Mouse (Mus musculus): ENCODE results near the gene Col4a2. TPM values are rescaled to one million over a fixed set of nuclear protein-coding genes. Genes with fewer than 3 reads are reported as not detected.

Gene Col4a2
- polyA plus RNA-seq, 1 experiment from 2014 or later = 58.8 TPM

DNA sequence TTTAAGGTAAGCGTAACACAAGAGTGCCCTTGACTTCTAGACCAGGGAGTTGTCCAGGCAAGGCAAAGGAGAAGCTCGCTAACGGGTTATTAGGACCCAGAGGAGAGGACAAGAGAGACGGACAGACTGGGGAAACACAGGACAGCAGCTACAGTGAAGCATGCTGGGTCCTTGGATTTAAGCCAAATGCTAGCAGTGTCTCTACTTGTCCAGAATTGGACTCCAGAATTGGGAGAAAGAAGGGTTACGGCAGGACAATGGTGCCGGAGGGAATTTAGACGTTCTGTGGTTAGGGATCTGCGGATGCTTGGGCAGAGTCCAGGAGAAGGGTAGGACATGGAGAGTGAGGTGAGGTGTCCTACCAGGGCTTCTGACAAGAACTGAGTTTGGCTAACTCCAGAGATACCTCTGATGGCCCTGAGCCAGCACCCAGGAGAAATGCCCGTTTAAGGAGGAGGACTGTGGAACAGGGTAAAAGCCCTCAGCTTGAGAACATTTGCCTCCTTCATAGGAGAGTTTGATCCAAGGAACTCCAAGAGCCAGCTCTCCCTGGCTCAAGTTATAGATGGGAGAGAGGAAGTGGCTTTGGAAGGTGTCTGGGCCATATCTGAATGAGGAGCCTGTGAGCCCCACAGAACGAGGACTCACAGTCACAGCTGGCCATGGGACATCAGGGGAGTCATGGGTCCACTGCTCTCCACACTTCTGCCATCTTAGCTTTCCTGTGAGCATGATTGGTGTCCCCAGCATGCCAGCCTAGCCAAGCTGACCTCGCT, 76.9 kb downstream of the Col4a2 start:
- Histone ChIP-seq H3K36me3 (0 out of 2 replicates have a peak, but pooled peaks cover 5% of the 10 kb centered on the region), H3K4me2 (no peak overlapping the region), H3K9me3 (0 out of 2 replicates have a peak, but pooled peaks cover 6% of the 10 kb centered on the region), H3K4me1 (peaks cover 40% of the 10 kb centered on the region), H3K4me3 (no peak overlapping the region), H3K27me3 (no peaks in the 10 kb centered on the region), H3K27ac (no peak overlapping the region), H3K9ac (no peak overlapping the region)
- ATAC-seq (ENCODE audit: insufficient number of reproducible peaks, insufficient read depth, low FRiP score, low TSS enrichment, low read depth) = no peak
- WGBS = 85% methylated on average over 11 of the region's 11 CpGs

DNA sequence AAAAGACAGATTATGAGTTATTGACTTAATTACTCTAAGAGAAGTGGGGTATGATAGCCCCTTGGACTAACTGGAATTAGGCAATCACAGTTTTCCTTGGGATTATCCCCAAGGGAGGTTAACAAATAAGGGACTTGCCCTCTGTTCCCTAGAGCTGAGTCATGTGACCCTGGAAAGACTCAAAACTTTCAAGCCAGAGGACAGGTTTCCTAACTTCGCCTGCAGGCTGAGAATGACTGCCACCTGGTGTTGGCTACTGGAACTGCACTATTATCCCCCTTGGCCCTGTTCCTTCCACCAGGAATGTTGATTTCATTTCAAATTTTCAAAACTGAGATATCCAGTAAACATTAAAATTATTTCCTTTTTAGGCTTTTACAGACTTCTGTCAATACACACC, 80.1 kb downstream of the Col4a2 start:
- no peak for ATAC-seq (ENCODE audit: insufficient number of reproducible peaks, insufficient read depth, low FRiP score, low TSS enrichment, low read depth)
- Histone ChIP-seq H3K27me3 (no peaks in the 10 kb centered on the region), H3K27ac (peak overlapping the region; percentile 83), H3K4me2 (no peak overlapping the region), H3K9me3 (0 out of 2 replicates have a peak, but pooled peaks cover 6% of the 10 kb centered on the region), H3K9ac (no peak overlapping the region), H3K36me3 (0 out of 2 replicates have a peak, but pooled peaks cover 7% of the 10 kb centered on the region), H3K4me3 (no peak overlapping the region), H3K4me1 (peaks cover 26% of the 10 kb centered on the region)
- WGBS = 4% methylated on average over 1 of the region's 1 CpGs

DNA sequence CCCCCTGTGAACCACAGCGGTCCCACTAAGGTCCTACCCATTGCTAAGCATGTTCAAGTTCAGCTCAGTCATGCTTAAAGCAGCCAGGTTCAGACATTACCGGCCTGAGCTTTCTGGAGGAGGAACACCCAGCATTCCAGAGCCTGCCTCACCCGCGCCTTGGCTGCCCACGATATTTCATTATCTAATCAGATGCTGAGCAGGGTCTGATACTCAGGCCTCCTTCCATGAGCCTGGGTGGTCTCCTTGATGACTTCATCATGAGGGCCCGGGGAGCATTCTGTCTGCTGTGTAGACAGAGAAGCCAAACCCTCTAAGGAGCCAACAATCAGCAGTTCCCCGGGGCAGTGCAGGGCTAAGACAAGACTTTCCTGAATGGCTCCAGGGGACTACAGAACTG, 80.6 kb downstream of the Col4a2 start:
- Histone ChIP-seq H3K36me3 (0 out of 2 replicates have a peak, but pooled peaks cover 7% of the 10 kb centered on the region), H3K4me2 (0 out of 2 replicates have a peak overlapping the region, but pooled peaks have one; percentile 19), H3K9me3 (0 out of 2 replicates have a peak, but pooled peaks cover 6% of the 10 kb centered on the region), H3K4me3 (no peak overlapping the region), H3K27ac (peak overlapping the region; percentile 83), H3K9ac (no peak overlapping the region), H3K27me3 (no peaks in the 10 kb centered on the region), H3K4me1 (peaks cover 26% of the 10 kb centered on the region)
- peak; percentile 34; the same call in 1 of the 2 replicates for ATAC-seq (ENCODE audit: insufficient number of reproducible peaks, insufficient read depth, low FRiP score, low TSS enrichment, low read depth)
- 24% methylated on average over 7 of the region's 7 CpGs for WGBS

DNA sequence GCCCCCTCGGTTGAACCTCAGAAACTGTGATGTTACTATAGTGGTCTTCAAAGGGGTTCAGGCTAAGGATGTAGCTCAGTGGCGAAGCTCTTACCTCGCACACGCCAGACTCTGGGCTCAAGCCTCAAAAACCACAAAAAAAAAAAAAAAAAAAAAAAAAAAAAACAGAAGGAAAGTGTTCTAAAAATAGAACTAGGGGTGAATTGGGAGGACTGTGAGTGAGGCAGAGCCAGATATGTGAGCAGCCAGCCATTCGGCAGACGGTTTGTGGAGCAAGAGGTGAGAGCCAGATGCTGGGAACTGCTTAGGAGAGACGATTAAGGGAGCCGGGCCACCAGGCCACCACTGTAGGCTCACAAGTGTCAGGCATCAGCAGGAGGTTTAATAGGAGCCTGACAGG, 81.0 kb downstream of the Col4a2 start:
- H3K4me3 ChIP-seq = no peak overlapping the region
- peaks cover 26% of the 10 kb centered on the region for H3K4me1 ChIP-seq
- ATAC-seq (ENCODE audit: insufficient number of reproducible peaks, insufficient read depth, low FRiP score, low TSS enrichment, low read depth) = no peak
- H3K4me2 ChIP-seq = 0 out of 2 replicates have a peak overlapping the region, but pooled peaks have one; percentile 19
- H3K9ac ChIP-seq = no peak overlapping the region
- H3K27ac ChIP-seq = peak overlapping the region; percentile 83
- 0 out of 2 replicates have a peak, but pooled peaks cover 6% of the 10 kb centered on the region for H3K9me3 ChIP-seq
- no peaks in the 10 kb centered on the region for H3K27me3 ChIP-seq
- H3K36me3 ChIP-seq = 0 out of 2 replicates have a peak, but pooled peaks cover 7% of the 10 kb centered on the region
- 15% methylated on average over 8 of the region's 8 CpGs for WGBS

DNA sequence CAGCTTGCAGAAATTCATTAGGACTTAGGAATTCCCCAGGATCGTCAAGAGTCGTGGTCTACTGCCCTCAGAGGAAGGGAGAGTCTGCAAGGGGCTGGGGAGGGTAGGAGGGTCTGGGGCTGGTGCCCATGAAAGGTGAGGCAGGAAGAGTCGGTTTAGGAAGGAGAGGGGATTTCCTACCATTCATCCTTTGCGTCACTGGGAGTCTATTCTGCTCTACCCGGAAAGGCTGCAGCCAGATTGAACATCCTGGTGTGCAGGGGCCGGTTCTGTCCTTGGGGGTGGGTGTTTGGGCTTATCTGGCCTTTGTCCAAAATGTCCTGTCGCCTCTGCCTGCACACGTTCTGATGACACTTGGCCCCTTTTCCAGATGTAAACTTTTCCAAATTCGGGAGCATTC, 82.2 kb downstream of the Col4a2 start:
- Histone ChIP-seq H3K4me3 (no peak overlapping the region), H3K9ac (no peak overlapping the region), H3K27ac (no peak overlapping the region), H3K9me3 (0 out of 2 replicates have a peak, but pooled peaks cover 6% of the 10 kb centered on the region), H3K4me1 (peaks cover 31% of the 10 kb centered on the region), H3K4me2 (no peak overlapping the region), H3K27me3 (no peaks in the 10 kb centered on the region), H3K36me3 (0 out of 2 replicates have a peak, but pooled peaks cover 7% of the 10 kb centered on the region)
- 73% methylated on average over 9 of the region's 9 CpGs for WGBS
- no peak for ATAC-seq (ENCODE audit: insufficient number of reproducible peaks, insufficient read depth, low FRiP score, low TSS enrichment, low read depth)

DNA sequence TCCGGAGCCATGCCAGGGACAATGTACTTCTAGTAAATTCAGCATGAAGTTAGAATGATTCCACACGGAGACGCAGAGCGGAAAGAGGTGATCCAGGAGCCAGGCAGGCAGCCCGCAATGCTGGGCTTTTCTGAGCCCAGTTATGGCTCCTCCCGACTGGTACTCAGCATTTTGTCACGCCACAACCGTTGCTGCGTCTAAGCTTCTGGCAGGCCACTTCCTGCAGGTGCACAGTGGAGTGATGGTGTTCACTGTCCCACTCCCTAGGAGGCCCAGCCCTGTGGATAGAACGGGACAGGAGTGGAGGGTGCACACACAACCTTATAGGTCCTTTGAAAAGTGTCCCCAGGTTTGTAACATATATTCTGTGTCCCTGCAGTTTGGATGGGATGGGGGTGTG, 83.0 kb downstream of the Col4a2 start:
- Histone ChIP-seq H3K36me3 (0 out of 2 replicates have a peak, but pooled peaks cover 7% of the 10 kb centered on the region), H3K4me3 (no peak overlapping the region), H3K9me3 (0 out of 2 replicates have a peak, but pooled peaks cover 6% of the 10 kb centered on the region), H3K27me3 (no peaks in the 10 kb centered on the region), H3K9ac (no peak overlapping the region), H3K4me2 (no peak overlapping the region), H3K27ac (no peak overlapping the region; the same call in 1 of the 2 replicates), H3K4me1 (peaks cover 39% of the 10 kb centered on the region)
- no peak for ATAC-seq (ENCODE audit: insufficient number of reproducible peaks, insufficient read depth, low FRiP score, low TSS enrichment, low read depth)
- 79% methylated on average over 10 of the region's 10 CpGs for WGBS

DNA sequence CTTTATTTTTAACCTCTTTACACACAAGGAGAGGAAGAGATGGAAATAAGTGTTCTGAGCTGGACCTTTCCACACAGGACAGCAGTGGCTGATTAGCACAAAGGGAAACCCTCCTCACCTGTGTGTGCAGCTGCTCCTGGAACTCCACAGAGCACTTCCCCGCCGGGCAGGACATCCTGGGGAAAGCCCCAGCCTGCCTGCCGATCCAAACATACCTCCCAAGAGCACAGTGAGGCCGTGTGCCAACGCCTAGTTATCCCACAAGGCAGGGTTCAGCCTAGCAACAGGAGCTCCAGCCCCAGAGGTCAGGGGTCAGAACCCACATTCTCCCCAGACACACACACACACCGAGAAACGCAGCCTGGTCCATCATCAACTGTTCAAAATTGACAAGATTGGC, 83.5 kb downstream of the Col4a2 start:
- Histone ChIP-seq H3K4me3 (no peak overlapping the region), H3K4me1 (peaks cover 40% of the 10 kb centered on the region), H3K9ac (no peak overlapping the region), H3K9me3 (0 out of 2 replicates have a peak, but pooled peaks cover 6% of the 10 kb centered on the region), H3K27ac (no peak overlapping the region), H3K36me3 (peaks cover 10% of the 10 kb centered on the region), H3K27me3 (no peaks in the 10 kb centered on the region), H3K4me2 (no peak overlapping the region)
- WGBS = 70% methylated on average over 7 of the region's 7 CpGs
- ATAC-seq (ENCODE audit: insufficient number of reproducible peaks, insufficient read depth, low FRiP score, low TSS enrichment, low read depth) = no peak

DNA sequence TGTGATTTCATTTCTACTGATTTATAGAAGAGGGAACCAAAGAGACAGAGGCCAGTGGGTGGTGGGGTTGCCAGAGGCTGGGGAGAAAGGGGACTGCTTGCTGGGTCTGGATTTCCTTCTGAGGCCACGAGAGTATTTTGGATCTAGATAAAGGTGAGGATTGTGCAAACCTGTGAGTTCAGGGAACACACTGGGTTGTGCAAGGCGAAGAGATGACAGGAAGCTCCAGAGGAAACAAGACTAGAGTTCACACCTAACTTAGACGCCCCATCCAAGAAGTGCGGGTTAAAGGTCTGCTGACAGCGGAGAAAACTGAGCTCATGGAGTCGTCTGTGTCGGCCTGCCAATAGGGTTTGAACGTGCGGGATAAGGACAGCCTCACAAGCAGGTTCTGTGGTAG, 84.5 kb downstream of the Col4a2 start:
- H3K4me3 ChIP-seq = no peak overlapping the region
- ATAC-seq (ENCODE audit: insufficient number of reproducible peaks, insufficient read depth, low FRiP score, low TSS enrichment, low read depth) = no peak
- no peak overlapping the region for H3K4me2 ChIP-seq
- H3K27ac ChIP-seq = no peak overlapping the region
- H3K9ac ChIP-seq = no peak overlapping the region
- H3K36me3 ChIP-seq = peaks cover 12% of the 10 kb centered on the region
- H3K27me3 ChIP-seq = no peaks in the 10 kb centered on the region
- 0 out of 2 replicates have a peak, but pooled peaks cover 2% of the 10 kb centered on the region for H3K9me3 ChIP-seq
- WGBS = 84% methylated on average over 9 of the region's 9 CpGs
- peaks cover 40% of the 10 kb centered on the region for H3K4me1 ChIP-seq

DNA sequence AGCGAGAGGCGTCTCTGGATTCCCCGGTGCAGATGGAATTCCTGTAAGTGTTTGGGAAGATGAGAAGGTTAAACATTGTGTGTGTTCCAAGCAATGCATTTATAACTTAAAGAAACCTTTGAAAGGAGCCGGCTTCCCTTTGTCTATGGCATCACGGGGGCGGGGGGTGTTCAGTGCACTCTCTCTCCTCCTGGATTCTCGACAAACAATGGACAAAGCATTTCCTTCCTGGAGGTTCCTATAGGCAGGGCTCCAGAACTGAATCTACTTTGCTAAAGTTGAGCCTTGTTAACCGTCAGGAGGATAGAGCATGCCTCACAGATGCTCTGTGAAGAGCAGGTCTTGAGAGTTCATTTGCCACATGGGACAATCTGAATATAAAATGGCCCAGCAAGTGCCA, 87.1 kb downstream of the Col4a2 start:
- no peak overlapping the region for H3K4me3 ChIP-seq
- ATAC-seq (ENCODE audit: insufficient number of reproducible peaks, insufficient read depth, low FRiP score, low TSS enrichment, low read depth) = no peak
- H3K27me3 ChIP-seq = no peaks in the 10 kb centered on the region
- no peaks in the 10 kb centered on the region for H3K9me3 ChIP-seq
- H3K36me3 ChIP-seq = peaks cover 30% of the 10 kb centered on the region
- H3K9ac ChIP-seq = no peak overlapping the region
- H3K4me2 ChIP-seq = no peak overlapping the region
- peak overlapping the region; percentile 24 for H3K27ac ChIP-seq
- peaks cover 20% of the 10 kb centered on the region for H3K4me1 ChIP-seq
- WGBS = 29% methylated on average over 8 of the region's 8 CpGs

DNA sequence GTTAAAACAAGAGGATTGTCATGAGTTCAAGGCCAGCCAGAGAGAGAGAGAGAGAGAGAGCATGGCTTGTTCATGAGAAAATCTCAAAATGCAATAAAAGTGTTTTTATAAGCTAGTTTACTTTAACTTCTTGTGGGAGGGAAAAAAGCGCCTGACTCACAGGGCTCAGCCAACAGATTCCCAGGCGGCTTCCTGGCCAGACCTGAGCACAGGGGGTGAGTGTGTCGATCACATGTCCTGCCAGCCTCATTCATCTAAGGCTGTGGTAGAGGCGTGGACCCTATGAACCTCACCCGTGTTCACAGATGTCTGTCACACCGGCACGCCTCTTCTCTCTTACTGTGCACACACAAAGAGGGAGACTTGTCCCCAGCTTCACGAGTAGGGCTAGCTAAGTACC, 87.6 kb downstream of the Col4a2 start:
- H3K27me3 ChIP-seq = no peaks in the 10 kb centered on the region
- no peak overlapping the region for H3K4me3 ChIP-seq
- WGBS = 75% methylated on average over 8 of the region's 8 CpGs
- peaks cover 24% of the 10 kb centered on the region for H3K4me1 ChIP-seq
- no peak overlapping the region for H3K4me2 ChIP-seq
- peak overlapping the region; percentile 24 for H3K27ac ChIP-seq
- H3K9ac ChIP-seq = no peak overlapping the region
- H3K36me3 ChIP-seq = peaks cover 30% of the 10 kb centered on the region
- no peak for ATAC-seq (ENCODE audit: insufficient number of reproducible peaks, insufficient read depth, low FRiP score, low TSS enrichment, low read depth)
- H3K9me3 ChIP-seq = no peaks in the 10 kb centered on the region

DNA sequence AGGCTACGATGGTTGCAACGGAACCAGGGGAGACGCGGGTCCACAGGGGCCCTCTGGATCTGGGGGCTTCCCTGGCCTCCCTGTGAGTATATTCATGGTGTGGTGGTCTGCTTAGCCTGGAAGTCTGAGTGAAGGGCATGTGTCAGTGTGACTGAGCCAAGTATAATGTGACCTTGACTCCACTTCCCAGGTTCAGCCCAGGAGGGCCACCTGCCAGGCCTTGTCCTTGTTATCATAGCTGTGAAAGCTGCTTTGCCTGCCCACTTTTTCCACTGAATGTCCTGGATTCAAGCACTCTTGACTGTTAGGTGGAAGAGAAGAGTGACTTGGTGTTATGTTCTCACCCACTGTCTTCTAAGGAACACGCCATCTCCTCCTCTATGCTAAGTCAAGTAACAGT, 88.6 kb downstream of the Col4a2 start:
- no peak overlapping the region for H3K4me2 ChIP-seq
- 96% methylated on average over 5 of the region's 5 CpGs for WGBS
- H3K4me3 ChIP-seq = no peak overlapping the region
- H3K9me3 ChIP-seq = no peaks in the 10 kb centered on the region
- H3K4me1 ChIP-seq = peaks cover 34% of the 10 kb centered on the region
- ATAC-seq (ENCODE audit: insufficient number of reproducible peaks, insufficient read depth, low FRiP score, low TSS enrichment, low read depth) = no peak
- H3K36me3 ChIP-seq = peaks cover 32% of the 10 kb centered on the region
- H3K27me3 ChIP-seq = no peaks in the 10 kb centered on the region
- no peak overlapping the region; the same call in 1 of the 2 replicates for H3K27ac ChIP-seq
- H3K9ac ChIP-seq = no peak overlapping the region

DNA sequence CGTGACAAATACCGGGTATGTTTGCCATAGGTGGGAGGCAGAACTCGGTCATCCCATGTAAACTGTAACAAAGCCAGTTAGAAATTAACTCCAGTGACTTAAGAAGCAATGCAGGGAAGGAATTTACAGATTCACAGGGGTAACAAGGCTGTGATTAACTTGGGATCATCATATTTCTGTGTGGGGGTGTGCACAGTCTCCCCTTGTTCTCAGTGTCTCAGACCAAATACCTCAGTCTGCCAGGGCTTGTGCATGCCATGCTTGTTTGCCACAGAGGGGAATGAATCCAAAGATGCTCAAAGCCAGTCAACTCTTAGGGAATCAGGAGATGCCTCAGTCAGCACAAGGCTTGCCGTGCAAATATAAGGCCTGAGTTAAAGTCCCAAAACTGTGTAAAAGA, 89.6 kb downstream of the Col4a2 start:
- Histone ChIP-seq H3K36me3 (peaks cover 36% of the 10 kb centered on the region), H3K4me3 (no peak overlapping the region), H3K27me3 (no peaks in the 10 kb centered on the region), H3K9me3 (no peaks in the 10 kb centered on the region), H3K4me1 (peaks cover 34% of the 10 kb centered on the region), H3K9ac (no peak overlapping the region), H3K4me2 (no peak overlapping the region), H3K27ac (no peak overlapping the region)
- WGBS = 84% methylated on average over 4 of the region's 4 CpGs
- no peak for ATAC-seq (ENCODE audit: insufficient number of reproducible peaks, insufficient read depth, low FRiP score, low TSS enrichment, low read depth)

Data from embryonic facial prominence, embryonic 13.5 days (tissue).